Mouse (Mus musculus): ENCODE data around the gene Cd300lf.
A peak's percentile ranks its signal among the peaks of the same experiment; 100 is the strongest.

The Cd300lf gene

DNA sequence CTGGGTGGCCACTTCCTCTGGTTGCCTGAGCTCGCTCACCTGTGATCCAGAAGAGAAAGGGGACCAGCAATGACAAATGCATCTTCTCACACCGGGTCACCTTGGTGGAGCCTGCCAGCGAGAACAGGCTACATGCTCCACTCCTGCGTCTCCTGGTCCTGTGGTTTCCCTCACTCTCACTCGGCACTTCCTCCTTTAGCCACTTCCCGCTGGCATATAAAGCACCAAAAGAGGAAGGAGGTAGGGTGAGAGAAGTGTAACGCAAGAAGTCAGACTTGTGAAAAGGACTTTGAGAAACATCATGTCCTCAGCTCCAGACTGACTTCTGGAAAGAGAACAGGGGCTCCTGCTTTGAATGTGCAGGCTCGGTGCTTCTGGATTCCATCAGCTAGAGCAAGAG is at the start of gene Cd300lf:
Gene Cd300lf, minus strand, starts transcription at position 193 of the 400 bp plus-strand sequence.
- DNase-seq (ENCODE audit: low spot score in 2 of 2): no peak

DNA sequence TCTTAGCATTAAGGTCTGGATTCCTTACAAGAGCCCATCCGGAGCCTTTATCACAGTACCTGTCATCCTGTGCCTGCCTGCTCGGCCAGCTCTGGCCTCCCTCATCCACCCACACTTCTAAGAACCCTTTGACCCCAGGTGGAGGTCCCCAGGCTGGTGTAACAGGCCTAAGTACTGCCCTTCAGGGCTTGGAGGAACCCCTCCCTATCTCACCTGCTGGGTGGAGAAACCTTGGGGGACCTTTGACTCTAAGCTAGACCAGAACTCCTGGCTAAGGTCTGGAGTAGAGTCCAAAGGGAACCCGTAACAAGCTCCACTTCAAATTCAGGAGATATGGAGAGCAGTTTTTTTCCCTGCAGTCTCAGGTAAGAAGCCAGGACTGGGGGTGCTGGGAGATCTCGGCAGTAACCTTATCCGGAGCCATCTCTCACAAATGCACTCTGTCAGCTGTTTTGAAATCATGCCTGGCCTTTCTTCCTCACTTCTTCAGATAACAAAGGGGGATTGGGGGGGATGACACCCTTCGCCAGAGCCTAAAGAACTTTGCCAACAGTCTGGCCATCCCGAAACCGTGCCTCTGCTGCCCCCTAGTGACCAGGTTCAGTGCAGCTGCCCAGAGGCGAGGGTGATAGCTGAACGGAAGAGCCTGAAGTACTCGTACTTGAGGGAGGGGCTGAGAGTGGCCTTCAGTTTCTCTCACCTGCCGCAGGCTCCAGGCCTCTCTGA is 48.3 kb upstream of the Cd300lf start:
- peak; percentile 81 to 95 for DNase-seq (ENCODE audit: low spot score in 2 of 2)

DNA sequence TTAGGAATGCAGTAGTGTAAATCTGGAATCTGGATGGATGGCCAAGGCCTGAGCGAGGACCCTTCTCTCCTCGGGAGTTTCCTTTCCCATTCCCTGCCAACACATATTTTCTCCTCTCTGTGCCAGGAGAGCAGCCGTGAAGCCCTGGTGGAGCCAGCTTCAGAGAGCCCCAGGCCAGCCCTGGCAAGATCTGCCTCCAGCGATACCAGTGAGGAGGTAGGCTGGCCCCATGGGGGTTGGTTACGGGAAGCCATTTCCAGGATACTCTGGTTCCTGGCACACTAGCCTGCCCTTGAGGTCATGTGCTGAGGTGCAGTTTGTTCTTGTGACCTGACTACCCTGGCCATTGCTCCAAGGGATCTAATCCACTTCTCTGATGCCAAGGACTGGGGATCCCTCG is 46.1 kb upstream of the Cd300lf start:
- DNase-seq (ENCODE audit: low spot score in 2 of 2): no peak

DNA sequence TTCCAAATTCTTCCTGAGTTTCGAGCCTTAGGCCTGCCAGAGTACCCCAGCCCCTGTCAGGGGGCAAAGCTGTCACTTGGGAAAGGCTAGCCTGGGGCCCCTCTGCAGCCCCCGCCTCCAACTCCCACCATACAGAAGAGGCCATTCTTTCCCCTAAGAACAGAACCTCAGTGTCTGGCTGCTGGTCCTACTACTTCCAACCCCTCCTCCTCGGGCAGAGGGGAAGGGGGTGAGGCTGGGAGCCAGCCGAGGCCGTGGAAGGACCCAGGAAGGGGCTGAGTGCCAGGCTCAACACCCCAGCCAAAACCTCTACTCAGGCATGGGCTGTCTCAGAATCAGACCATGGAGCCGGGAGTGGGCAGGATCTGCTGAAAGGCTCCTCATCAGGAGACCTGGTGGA is 45.4 kb upstream of the Cd300lf start:
- no peak for DNase-seq (ENCODE audit: low spot score in 2 of 2)

DNA sequence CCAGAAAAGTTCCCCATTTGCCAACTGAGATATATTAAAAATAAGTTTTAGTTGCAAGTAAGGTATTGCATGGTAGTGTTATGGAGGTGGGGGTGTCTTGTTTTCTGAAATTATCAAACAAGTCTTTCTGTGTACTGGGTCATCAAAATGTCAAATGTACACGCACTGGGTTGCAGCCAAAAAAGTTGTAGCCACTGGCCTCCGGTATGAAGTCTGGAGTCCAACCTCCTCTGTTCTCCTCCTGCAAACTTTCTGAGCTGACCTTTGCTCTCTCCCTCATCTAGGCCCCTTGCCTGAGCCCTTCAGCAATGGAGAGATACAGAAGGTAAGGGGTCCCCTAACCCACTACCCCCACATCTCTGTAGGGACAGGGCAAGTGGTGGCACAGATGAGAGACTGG is 45.0 kb upstream of the Cd300lf start:
- DNase-seq (ENCODE audit: low spot score in 2 of 2): no peak

DNA sequence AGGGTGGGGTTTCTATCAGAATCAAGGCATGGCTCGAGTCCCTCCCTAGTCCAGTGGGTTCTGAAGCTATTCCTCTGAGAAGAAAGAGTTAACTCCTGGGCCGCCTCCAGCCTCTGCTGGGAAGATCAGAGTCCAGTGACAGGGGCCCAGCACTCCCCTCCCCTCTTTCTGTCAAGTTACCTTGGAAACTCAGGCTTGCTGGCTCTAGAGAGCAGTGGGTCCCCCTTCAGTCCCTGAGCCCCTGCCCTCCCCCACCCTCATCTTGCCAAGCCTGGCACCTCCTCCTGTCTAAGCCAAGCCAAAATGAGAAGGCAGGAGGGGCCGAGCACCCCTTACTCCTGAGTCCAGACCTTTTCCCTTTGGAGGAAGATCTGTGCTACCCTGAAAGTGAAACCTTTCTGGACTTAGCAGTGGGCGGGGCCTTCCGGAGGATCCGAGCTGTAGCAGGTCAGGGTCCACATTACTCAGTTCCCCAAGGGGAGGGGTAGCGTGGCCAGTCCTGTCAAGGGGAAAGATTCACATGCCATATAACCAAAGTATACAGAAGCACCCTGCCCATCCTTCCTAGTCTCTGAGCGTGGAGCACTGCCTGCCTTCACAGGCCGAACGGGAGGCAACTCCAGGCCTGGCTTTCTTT is 43.9 kb upstream of the Cd300lf start:
- DNase-seq (ENCODE audit: low spot score in 2 of 2): no peak

DNA sequence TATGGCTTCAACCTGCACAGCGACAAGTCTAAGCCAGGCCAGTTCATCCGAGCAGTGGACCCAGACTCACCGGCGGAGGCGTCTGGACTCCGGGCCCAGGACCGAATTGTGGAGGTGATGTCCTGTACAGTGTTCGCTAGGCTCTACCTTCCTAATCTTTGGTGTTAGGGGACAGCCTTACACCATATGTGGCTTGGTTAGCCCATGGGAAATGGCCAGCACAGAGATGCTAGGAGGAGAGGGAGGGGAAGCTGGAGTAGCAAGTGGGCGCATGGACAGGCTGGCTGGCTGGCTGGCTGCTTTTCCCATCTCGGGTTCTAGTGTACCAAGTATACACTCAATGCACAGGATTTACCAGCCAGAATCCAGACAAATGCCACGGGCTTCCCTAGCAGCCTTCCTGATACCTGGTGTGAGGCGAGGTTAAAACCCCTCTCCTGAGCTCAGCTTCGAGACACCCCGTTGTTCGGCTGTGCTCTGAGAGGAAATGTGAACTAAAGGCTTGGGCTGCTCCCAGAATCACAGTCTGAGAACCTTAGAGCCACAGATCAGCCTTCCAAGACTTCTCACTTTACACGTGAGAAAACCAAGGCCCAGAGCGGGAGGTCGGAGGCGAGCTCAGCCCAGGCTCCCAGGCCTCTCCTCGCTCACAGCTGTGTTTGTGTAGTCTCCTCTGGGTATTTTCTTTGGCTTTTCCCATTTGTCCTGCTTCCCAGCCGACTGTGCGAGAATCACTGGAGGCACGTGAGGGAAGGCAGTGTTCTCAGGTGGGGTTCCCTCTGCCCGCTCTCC is 42.8 kb upstream of the Cd300lf start:
- DNase-seq (ENCODE audit: low spot score in 2 of 2): no peak

DNA sequence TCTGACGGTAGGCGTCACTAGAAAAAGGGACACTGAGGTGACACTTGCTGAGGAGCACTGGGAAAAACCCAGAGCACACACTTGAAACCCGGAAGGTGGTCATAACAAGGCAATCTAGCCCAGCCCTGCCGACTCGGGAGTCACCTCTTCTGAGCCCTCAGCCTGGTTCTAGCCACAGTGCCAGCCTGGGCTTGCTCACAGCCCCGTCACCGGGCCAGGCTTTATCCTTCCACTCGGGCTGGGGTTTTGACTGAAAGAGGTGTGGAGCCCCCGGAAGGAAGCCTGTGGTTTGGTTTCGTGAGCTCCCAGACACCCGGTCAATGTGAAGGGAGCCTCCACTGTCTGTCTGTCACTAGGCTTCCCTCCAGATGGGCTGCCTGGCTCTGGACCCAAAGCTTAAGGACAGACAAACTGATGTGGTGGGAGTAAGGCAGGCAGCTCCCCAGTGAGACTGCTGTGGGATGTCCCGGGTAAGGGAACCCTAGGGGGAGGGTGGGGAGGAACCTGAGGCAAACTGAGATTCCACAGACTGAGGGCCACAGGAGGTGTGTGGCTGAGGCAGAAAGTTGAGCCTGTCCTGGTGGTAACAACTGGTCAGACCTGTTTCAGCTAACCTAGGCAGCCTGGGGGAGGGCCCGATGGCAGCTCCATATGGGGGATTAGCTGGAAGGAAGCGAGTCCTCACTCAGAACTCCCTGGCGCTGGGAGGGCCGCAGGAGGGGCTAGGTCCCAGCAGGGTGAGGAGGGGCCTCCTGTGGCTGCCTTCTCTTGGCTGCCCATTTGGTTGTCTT is 40.0 kb upstream of the Cd300lf start:
- DNase-seq (ENCODE audit: low spot score in 2 of 2): peak in 1 of 2 experiments; percentile 22

DNA sequence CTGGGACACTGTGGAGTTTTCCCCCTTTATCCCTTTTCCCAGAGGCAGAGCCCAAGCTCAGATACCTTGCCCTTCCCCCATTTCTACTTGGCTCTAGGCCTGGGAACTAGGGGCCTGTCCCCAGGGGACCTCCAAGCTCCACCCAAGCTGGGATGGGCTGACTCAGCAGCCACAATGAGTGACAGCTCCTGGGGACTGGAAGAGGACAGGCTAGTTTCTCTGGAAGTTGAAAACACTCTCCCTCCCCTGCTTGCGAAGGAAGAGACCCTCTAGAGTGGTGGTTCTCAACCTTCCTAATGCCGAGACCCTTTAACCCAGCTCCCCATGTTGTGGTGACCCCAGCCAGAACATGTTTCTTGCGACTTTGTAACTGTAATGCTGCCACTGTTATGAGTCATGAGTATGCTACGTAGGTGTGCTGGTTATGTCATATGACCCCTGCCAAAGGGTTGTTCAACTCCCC is 39.1 kb upstream of the Cd300lf start:
- no peak for DNase-seq (ENCODE audit: low spot score in 2 of 2)

DNA sequence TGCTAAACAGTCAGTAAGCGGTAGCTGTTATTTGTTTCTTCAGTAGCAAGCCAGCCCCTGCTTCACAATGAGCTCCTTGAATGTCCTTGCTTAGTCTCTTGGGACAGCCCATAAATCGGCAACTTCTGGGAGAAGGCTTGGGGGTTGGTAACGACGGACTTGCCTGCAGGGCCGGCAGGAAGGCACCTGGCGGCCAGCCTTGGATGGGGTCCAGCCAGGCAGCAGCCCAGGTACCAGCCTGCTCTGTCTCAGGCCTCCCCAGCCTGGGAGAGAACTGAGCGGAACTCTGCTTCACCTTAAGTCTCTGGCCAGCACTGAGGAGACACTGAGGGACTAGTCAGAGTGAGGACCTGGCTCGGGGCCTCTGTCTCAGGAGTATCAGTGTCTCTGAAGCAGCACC is 37.3 kb upstream of the Cd300lf start:
- DNase-seq (ENCODE audit: low spot score in 2 of 2): no peak

DNA sequence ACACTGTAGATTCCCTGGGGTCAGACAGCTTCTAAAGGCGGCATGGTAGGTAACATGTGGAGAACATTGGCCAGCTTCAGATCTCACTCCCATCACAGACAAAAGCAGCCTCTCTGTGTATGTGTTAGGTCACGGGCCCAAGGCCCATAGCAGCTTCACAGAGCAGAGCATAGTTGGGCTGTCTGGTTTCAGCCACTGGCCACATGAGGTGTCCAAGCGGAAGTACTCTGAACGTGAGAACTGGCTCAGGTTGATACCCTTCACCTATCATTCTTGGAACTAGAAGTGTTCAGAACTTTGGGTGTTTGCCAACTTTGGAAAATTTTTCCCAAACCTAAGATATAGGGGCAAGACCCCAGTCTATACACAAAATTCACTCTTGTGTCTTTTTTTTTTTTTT is 35.6 kb upstream of the Cd300lf start:
- DNase-seq (ENCODE audit: low spot score in 2 of 2): no peak

DNA sequence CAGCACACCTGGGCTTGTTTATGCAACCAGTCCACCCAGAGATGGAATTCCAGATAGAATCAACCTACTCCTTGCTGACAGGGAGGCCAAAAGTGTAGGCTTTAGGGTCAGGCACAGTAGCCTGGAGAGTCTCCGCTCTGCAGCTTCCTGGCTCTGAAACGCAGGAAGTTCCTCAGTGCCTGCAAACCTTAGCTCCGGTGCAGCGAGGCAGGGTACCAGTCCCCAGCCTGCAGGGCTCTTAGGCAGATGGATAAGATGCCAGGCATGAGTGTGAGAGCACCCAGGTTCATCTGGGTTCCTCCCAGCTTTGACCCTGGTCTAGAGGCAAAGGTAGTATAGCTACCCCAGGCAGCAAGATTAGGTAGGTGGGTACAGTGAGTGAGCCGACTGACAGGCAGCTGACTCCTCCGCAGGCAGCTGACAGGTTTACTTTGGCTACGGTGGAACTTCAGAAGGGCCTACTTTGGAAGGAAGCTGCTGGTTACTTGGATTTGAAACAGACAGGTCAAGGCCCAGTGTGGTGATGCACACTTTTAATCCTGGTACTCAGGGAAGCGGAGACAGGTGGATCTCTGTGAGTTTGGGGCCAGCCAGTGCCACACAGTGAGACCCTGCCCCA is 33.9 kb upstream of the Cd300lf start:
- DNase-seq (ENCODE audit: low spot score in 2 of 2): no peak

DNA sequence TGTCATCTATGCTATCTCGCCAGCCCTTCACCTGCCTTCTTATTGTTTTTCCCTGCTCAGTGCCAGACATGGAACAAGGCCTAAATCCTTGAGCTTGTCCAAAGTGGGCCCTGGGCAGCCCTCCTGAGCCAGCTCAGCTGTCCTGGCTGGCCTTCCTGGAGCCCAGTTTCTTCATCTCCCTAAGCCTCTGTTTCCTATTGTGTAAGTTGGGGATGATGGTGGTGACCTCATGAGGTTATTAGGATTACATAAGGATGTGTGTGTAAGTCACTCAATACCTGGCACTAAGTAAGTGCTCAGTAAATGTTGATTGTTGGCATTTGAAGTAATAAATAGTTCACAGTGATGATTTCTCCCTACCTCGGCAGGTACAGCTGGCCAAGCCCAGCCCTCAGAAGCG is 33.0 kb upstream of the Cd300lf start:
- no peak for DNase-seq (ENCODE audit: low spot score in 2 of 2)

DNA sequence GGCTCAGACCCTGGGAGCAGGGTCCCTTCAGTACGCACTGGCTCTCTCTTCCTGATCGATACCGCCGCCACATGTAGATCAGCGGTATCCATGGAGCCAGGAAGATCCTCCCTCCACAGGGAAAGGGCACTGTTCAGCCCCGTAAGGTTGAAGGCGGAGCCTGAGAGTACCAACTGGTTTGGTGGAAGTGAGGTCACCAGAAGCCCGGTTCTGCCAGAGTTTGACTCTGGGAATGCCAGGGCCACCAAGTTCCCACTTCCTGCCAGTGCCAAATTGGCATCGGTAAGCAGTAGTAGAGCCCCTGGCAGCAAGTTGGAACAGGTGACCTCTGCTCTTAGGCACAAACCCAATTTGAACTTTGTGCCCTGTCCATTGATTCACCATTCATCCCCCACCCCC is 31.2 kb upstream of the Cd300lf start:
- DNase-seq (ENCODE audit: low spot score in 2 of 2): no peak

DNA sequence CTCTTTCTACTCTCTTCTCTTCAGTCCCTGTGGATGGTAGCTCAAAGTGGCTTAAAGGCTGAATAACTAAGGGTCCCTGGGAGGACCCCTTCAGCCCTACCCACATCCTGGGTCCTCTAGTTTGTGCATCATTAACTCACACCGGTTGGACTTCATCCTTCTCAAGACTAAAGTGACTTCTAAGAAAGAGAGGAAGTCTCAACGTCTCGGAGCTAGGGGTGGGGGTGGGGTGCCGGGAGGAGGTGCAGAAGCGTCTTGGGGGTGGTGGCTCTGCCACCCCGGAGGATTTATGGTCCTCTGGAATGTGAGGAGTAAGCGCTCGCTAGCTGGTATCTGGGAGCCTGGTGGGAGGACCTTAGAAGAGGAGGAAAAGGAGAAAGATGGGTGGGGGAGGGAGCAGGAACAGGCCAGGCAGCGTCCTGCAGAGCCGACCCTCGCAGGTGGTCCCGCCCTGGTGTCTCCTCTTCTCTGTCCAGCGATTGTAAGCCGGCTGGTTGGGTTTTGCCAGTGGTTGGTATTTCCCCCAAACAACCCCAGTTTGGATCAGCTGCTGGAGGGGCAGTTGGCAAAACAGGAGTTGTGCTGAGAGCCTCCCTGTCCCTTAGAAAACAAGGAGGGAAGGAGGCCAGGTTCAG is 30.7 kb upstream of the Cd300lf start:
- no peak for DNase-seq (ENCODE audit: low spot score in 2 of 2)

DNA sequence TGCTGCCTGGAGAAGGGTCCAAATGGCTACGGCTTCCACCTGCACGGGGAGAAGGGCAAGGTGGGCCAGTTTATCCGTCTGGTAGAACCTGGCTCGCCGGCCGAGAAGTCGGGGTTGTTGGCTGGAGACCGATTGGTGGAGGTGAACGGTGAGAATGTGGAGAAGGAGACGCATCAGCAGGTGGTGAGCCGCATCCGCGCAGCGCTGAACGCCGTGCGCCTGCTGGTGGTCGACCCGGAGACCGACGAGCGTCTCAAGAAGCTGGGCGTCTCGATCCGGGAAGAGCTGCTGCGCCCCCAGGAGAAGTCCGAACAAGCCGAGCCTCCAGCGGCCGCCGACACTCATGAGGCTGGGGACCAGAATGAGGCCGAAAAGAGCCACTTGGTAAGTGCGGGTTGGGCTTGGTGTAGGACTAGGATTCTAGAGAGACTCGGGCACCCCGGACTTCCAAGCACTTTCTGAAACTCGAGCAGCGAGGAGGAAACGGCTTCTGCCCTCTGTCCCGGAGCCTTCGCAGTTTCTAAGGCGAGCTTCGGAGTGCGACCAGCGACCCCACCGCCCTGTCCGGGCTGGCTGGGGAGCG is 29.9 kb upstream of the Cd300lf start:
- peak; percentile 76 to 77 for DNase-seq (ENCODE audit: low spot score in 2 of 2)

DNA sequence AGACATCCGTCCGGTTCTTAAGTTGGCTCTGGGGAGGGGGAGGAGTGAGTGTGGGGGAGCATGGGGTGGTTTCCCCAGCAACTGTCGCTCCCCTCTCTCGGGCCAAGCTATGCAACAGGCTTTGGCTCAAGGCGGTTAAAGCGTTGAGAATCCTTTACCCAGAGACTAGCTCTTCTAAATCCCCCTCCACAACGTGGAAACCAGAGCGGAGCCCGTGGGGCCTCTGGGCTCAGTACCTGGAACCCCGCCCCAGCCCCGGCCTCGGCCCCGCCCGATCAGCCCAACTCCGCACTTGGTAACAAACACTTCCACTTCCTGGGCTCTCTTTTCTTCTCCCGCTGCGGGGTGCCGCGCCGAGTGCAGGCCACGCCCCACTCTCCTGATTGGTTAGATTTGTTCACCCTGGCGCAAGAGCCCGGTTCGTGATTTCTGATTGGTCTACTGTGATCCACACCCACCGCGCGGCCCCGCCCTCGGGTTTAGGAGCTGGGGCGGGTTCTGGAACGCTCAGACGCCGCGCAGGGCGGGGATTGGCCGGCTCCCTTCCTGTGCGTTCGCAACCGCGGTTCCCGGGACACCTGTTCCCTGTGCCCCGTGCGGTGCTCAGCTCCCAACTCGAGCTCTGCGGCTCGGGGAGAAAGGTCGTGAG is 29.2 kb upstream of the Cd300lf start, which contains the start of gene Slc9a3r1:
Gene Slc9a3r1, plus strand, starts transcription at position 510 of the 649 bp plus-strand sequence.
- peak; percentile 99 to 100 for DNase-seq (ENCODE audit: low spot score in 2 of 2)

DNA sequence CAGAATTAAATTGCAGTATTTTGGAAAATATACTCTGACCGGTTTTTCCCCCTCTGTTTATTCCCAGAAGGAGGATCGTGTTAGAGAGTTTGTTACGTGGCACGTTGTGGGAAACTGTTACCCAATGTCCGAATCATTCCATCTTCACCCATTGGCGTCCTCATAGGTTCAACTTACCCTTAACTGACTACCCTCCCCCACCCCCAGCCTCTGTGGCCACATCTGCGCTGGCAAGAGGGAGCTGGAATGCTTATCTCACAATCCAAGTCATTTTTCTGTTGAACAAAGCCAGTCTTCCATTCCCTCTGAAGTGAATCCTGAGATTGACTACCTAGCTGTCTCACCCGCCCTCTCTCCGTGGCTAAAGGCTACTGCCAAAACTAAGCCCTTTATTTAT is 28.4 kb upstream of the Cd300lf start:
- no peak for DNase-seq (ENCODE audit: low spot score in 2 of 2)

DNA sequence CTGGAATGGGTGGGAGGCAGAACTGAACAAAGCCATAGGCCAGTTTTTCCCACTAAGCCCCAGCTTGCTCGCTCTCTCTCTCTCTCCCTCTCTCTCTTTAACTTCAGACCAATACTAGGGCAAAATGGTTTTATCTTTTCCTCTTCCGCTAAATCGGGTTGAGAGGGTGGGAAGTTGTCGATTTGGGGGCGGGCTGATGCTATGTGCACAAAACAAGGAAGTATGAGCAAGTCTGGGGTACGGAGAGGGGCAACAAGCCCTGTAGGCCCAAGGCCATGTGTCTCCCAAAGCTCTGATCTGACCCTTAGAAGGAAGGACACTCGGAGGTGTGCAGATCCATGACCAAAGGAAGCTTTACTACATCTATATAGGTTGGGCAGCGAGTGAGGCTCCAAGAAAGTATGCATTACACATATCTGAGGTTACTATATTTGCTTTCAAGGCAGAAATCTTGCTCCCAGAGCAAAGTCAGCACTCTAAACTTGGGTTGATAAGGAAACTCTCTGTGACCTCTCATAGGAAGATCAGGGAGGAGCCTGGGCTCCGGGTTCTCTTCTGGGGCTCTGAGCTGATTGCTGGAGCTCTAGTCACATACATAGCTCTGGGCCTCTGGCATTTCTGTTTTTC is 27.9 kb upstream of the Cd300lf start:
- DNase-seq (ENCODE audit: low spot score in 2 of 2): peak; percentile 50 to 53
